Mouse (Mus musculus) large intestine, adult 2 months (tissue): ENCODE results near the gene Myadm. TPM values are rescaled to one million over a fixed set of nuclear protein-coding genes. Genes with fewer than 3 reads are reported as not detected.

Experiments used
- DNase-seq: peaks from one replicate; pipeline ENCODE4 v3.0.0-alpha.2; 2012; ENCODE audit warnings: low read depth, low spot score
- WGBS: fragments of 180-500 bp; shearing (Covaris S2); methylation state at CpG from one replicate; pipeline ENCODE4 v1.1.7; 2018; 5-methylcytosine and 5-hydroxymethylcytosine counted together
- polyA plus RNA-seq: library from polyadenylated mRNA; depleted of rRNA; stranded (reverse); fragments of >200 nt; gene quantifications from 2 replicates; pipeline ENCODE4 v1.2.3, GENCODE M21; 2012

Myadm gene
- polyA plus RNA-seq, 1 experiment: 127 TPM

DNA sequence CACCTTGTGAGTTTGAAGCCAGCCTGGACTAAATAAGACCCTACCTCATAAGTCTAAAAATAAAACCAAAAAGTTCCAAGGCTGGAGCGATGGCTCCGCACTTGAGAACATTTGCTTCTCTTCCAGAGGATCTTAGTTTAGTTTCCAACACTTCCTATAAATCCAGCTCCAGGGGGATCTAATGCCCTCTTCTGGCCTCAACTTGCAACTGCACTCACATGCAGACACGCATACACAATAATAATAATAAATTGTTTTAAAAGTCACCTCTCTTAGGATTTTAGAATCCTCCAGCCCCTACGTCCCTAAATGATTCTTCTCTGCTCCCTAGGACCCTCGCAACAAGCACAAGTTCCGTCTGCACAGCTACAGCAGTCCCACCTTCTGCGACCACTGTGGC is 21.4 kb downstream of the Myadm start:
- DNase-seq: no peak
- 96% methylated on average over 7 of the region's 7 CpGs for WGBS

DNA sequence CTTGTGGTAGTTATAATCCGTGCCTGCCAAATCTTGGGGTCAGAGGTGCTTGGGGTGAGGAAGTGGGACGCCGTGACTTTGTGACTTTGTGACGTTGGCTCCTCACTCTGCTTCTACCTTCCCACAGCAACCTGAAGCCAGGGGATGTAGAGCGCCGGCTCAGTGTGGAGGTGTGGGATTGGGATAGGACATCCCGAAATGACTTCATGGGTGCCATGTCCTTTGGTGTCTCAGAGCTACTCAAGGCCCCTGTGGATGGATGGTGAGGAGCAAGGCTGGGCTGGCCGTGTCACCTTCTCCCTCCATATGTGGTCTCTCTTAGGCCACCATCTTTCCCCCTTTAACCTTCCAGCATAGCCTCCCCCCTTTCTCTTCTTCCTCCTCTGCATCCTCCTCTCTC is 24.7 kb downstream of the Myadm start:
- 67% methylated on average over 8 of the region's 8 CpGs for WGBS
- no peak for DNase-seq

DNA sequence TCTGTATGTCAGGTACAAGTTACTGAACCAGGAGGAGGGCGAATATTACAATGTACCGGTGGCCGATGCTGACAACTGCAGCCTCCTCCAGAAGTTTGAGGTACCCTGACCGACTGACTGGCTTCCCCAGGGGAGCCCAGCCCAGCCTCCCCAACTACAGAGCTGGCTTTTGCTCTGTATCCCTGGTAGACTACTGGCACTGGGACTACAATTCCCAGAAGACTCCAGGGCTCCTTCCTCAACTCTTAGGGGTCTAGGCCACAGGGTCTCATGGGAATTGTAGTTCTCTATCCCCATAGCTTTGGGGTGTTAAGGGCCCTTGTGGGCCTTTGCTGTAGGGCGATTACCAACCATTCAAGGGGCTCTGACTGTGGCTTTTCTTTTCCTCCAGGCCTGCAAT is 25.2 kb downstream of the Myadm start:
- whole genome bisulfite sequencing: 67% methylated on average over 5 of the region's 5 CpGs
- no peak for DNase-seq

DNA sequence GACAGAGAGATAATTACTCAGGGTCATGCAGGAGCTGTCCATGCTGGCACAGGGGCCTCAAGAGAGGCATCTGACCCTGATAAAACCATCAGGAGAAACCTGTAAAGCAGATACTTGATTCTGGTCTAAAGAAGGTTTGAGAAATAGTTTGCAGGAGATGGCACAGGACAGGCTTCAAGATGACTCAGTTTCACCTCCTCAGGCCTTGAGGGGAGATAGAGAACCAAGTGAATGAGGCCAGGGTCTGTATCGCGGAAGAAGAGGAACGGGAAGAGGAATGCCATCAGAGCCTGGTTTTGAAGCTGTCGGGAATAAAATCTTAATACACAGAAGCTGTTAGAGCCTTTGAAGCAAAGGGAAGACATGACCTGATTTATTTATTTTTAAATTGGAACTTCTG is 28.8 kb downstream of the Myadm start:
- 63% methylated on average over 4 of the region's 4 CpGs for WGBS

GRCm38 (mm10) chr7:3320856-3321255 is 32.0 kb downstream of the Myadm start:
- DNase-seq: no peak
- WGBS: 69% methylated on average over 3 of the region's 3 CpGs

More for the DNA sequence above, 28.8 kb downstream of the Myadm start:
- no peak for DNase-seq

GRCm38 (mm10) chr7:3323826-3324225 is 34.9 kb downstream of the Myadm start:
- WGBS: 93% methylated on average over 1 of the region's 1 CpGs

DNA sequence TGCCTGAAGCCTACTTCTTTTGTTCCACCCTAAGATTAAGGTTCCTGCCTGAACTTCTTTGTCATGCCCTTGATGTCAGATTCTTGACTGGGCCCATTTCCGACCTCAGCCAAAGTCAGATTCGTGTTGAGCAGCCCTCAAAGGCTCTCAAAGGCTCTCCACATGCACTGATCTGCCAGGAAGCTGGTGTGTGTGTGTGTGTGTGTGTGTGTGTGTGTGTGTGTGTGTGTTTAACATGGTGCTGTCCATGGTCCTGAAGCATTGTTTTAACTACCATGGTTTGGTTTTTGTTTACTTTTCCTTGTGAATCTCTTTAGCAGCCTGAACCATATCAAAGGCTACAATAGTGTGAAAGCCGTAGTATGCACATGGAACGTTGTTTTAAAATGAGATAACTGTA is 39.1 kb downstream of the Myadm start:
- no peak for DNase-seq
- 70% methylated on average over 4 of the region's 4 CpGs for whole genome bisulfite sequencing

More at GRCm38 (mm10) chr7:3323826-3324225, 34.9 kb downstream of the Myadm start:
- no peak for DNase-seq

DNA sequence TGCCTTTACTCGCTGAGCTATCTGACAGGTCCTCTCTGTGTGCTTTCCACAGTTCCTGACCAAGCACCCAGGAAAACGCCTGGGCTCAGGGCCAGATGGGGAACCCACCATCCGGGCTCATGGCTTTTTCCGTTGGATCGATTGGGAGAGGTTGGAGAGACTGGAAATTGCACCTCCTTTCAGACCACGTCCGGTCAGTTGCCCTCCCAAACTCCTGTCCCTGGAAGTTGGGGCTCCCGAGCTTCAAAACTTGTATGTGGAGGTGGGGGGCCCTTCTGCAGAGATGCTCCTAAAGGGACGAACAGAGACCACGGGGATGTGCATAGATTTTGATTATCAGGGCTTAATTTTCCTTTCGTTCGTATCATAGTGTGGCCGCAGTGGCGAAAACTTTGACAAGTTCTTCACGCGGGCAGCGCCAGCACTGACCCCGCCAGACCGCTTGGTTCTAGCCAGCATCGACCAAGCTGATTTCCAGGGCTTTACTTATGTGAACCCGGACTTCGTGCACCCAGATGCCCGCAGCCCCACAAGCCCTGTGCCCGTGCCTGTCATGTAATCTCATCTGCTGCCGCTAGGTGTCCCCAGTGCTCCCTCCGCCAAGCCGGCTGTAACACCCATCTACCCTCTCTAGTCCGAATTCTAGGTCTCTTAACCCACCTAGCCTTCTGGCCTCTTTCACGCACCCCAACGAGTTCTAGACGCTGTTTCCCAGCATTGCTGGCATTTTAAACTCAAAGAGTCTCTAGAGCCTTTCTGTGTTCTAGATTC is 41.1 kb downstream of the Myadm start:
- DNase-seq: peak; percentile 6
- 25% methylated on average over 31 of the region's 31 CpGs for WGBS

DNA sequence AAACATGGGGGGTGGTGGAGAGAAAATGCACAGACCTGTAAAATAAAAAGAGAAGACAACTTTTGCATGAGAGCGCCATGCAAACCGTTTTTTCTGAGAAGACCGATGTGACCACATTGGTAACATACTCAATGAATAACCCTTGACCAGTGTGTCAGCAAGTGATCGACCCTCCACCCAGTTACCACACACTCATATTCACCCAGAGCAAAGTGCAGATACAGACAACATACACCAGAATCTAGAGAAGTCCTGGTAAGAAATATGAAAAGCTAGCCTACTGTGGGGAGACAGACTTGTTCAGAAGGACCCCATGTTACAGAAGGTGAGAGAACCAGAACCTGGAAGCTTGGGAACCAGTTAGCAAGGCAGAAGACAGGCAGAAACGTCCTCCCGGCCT is 42.3 kb downstream of the Myadm start:
- no peak for DNase-seq
- 37% methylated on average over 6 of the region's 6 CpGs for whole genome bisulfite sequencing

GRCm38 (mm10) chr7:3331581-3332223 is 42.8 kb downstream of the Myadm start:
- DNase-seq: no peak
- WGBS: 1% methylated on average over 27 of the region's 27 CpGs

GRCm38 (mm10) chr7:3332224-3332615 is 43.3 kb downstream of the Myadm start:
- no peak for DNase-seq
- WGBS: 2% methylated on average over 4 of the region's 4 CpGs

GRCm38 (mm10) chr7:3332619-3333521 is 44.0 kb downstream of the Myadm start, which contains the start of gene Cacng7:
Gene Cacng7 (plus strand): TSS chr7:3332955.
- no peak for DNase-seq

GRCm38 (mm10) chr7:3333542-3333941 is 44.7 kb downstream of the Myadm start:
- WGBS: 14% methylated on average over 5 of the region's 5 CpGs
- DNase-seq: no peak

More at GRCm38 (mm10) chr7:3332619-3333521, 44.0 kb downstream of the Myadm start, which contains the start of gene Cacng7:
- 5% methylated on average over 62 of the region's 65 CpGs for WGBS

GRCm38 (mm10) chr7:3336412-3336811 is 47.5 kb downstream of the Myadm start:
- 55% methylated on average over 17 of the region's 17 CpGs for WGBS
- no peak for DNase-seq

DNA sequence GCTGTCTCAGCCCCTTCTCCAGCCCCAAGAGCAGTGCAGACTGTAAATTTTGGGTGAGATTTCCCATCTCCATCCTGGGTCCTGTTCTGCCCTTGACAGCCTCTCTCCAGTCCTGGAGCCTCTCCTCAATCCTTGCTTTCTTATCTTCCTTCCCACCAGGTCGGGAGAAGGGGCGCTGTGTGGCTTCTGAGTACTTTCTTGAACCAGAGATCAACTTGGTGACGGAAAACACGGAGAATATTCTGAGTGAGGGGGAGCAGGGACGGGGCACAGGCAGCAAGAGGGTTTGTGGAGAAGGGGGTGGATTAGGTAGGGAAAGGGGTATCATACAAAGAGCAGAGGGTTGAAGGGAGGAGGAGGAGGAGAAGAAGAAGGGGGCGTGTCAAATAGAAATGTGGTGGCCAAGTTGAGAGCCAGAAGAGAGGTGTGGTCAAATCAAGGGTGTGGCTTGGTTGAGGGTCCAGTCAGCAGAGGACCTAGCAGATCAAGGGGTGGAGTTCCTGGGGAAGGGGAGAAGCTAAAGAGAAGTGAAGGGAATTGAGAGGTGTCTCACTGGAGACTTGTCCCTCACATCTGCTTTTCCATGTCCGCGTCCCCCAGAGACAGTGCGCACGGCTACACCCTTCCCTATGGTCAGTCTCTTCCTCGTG is 49.5 kb downstream of the Myadm start:
- DNase-seq: no peak
- WGBS: 60% methylated on average over 11 of the region's 11 CpGs

- DNase-seq: no peak
- 77% methylated on average over 11 of the region's 11 CpGs for WGBS
Measured at GRCm38 (mm10) chr7:3339010-3339409, 50.1 kb downstream of the Myadm start.

GRCm38 (mm10) chr7:3343861-3344260 is 55.0 kb downstream of the Myadm start:
- no peak for DNase-seq
- 80% methylated on average over 3 of the region's 3 CpGs for WGBS

DNA sequence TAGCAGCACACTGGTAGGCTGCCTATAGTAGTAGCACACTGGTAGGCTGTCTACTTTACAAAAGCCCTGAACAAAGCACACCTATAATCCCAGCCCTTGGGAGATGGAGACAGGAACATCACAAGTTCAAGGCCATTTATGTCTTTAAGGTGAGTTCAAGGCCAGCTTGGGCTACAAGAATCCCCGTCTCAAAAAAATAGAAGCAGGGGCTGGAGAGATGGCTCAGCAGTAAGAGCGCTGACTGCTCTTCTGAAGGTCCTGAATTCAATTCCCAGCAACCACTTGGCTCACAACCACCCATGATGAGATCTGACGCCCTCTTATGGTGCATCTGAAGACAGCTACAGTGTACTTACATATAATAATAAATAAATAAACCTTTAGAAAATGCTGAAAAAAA is 56.4 kb downstream of the Myadm start:
- 79% methylated on average over 3 of the region's 3 CpGs for WGBS
- no peak for DNase-seq

DNA sequence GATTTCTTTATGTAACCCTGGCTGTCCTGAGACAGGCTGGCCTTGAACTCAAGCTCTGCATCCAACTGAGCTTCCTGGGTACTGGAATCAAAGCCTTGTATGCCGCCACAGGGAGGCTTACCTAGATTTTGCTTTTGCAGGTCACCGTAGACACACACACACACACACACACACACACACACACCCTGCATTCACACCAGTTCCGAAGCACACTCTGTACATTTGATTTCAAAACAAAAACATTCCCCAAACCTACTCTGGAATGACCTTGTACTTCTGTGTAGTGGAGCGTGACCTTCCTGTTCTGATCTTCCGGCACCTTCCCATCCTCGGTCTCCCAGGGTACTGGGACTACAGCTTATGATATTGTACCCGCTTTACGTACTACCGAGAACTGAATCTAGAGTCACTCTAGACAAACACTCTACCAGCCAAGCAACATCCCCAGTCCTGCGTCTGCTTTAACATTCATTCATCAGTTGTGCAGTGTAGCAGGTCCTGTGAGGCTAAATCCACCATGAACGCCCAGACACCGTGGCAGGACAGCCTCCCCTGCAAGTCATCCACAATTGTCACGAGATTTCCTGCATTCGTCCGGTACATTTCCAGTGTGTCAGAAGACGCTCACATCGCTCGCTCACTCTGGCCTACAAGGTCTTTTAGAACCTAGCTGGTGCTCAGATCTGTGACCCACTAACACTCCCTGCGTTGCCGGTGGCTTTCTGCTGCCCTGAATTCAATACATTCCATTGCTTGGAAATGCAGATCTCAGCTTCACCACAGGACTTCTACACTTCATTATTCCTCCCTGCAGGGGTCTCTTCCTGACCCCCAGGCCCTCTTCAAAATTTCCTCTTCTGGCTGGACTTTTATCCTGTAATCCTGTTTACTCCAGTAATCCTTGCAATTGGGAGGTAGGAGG is 58.7 kb downstream of the Myadm start:
- no peak for DNase-seq
- 65% methylated on average over 20 of the region's 20 CpGs for WGBS
